Mouse (Mus musculus) megakaryocyte progenitor cell, adult 5-6 weeks (primary cell): ENCODE results near the gene Clic1. TPM values are rescaled to one million over a fixed set of nuclear protein-coding genes. Genes with fewer than 3 reads are reported as not detected.
"Not testable (repeated sequence)": the region's sequence is repeated elsewhere in the genome, so short reads cannot be mapped to it uniquely, and the experiment has no call there.

Experiments
- ATAC-seq: replicated peaks from 2 replicates; pipeline ENCODE4 v1.8.0; 2016; ENCODE audit warnings: mild to moderate bottlenecking, moderate TSS enrichment, inconsistent platforms; ENCODE audit not compliant: poor library complexity
- total RNA-seq, 2 experiments: library from RNA; stranded (forward) in 1 of 2; stranded (reverse) in 1 of 2; fragments of 157-497, 149-512 nt in 1 of 2; fragments of 200-1000 nt in 1 of 2; gene quantifications; 2 replicates each; pipeline versions ENCODE4 v1.2.3 to v1.2.4; 2015 to 2017

The Clic1 gene
- total RNA-seq, 2 experiments from 2014 or later: 209 to 254 TPM

DNA sequence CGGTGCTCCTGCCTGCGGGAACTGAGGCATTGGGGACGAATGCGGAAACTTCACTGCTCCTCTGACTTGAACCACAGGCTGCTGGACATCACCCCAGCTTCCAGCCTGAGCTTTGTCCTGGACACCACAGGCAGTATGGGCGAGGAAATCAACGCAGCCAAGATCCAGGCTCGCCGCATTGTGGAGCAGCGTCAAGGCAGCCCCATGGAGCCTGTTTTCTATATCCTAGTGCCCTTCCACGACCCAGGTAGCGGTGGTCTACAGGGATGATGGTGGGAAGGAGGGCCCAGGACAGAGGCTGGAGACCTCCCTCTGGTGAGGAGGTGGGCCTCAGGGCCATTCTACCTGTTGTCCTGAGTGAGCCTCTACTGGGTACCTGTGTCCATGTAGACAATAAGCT, 29.9 kb upstream of the Clic1 start:
- ATAC-seq: no peak

DNA sequence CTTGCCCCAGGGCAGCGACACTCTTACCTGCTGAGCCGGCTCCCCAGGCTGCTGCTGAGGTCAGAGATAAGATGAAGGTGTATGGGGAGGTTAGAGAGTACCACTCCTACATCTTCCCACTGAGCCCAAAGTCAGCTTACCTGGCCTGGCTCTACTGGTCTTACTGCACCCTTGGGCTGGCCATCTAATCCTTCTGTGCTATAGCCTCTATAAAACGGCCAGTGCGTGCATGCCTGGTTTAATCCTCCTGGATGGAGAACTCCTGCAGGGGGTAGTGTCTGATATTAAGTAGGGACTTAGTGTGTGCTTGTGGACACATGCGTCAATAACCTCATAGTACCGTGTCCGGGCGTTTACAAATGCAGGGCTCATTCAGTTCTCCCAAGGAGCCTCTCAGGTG, 29.2 kb upstream of the Clic1 start:
- ATAC-seq: no peak

DNA sequence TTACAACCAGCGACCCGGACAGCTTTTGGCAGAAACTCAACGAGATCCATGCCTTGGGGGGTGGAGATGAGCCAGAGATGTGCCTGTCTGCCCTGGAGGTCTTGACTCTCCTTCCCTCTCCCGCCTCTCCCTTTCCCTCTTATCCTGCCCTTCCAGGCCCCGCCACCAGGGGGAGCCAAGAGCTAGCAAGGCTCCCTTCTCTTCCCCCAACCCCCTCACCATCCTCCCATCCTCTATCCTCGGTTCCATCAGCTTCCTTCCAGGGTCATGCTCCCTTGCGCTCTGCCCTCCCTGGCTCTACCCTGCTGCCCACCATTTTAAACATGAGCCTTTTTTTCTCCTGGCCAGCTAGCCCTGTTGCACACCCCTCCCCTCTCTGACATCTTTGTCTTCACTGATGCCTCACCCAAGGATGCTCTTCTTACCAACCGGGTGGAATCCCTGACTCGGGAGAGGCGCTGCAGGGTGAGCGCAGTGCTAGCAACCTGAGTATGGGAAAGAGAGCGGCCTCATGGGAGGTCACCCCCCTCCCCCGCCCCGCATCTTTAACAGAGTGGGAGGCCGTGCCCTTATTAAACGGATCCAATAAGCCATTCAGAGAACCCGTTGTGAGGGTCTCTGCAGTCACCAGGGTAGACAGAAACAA, 28.5 kb upstream of the Clic1 start:
- ATAC-seq: peak; percentile 64

DNA sequence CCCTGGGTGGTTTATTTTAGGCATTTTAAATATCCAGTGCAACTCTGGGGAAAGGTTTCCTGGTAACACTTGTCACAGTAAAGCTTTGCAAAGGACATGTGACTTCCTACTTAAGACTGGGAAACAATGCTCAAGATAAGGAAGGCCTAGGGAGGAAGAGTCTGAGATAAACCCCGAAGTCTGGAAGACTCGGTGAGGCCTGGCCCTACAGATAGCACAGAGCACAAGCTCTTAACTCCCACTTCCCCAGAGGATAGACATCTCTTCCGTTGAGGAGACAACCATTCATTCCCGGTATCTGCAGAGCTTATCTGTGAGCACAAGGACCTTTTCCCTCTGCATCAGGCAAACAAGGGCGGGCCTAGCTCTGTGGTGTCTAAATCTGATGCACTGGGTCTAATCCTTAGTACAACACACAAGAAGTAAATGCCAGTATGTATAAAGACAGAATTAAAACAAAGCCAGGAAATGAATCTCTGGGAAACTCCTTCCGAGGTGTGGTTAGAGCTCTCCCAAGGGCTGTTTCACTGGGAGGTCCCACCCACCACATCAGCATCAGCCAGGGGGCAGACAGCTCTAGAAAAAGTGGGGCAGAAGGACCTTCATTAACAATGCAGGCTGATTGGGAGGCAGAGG, 27.8 kb upstream of the Clic1 start:
- ATAC-seq: peak; percentile 74

DNA sequence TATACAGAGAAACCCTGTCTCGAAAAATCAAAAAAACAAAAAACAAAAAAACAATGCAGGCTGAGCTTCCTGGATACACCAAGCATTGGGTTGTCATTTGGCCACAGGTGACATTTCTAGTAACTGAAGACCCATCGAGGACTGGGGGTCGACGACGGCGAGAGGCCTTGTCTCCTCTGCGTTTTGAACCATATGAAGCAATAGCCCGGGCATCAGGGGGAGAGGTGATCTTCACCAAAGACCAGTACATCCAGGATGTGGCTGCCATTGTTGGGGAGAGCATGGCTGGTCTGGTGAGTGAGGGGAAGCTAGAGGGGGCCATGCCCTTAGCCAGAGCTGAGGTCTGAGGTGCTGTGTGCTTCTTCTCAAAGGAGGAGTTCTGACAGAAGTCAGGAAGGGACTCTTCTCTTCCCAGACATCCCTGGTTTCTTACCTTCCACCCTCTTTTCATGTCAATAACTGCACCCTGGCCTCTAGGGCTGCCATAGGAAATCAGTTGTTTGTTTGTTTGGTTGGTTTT, 27.2 kb upstream of the Clic1 start:
- ATAC-seq: no peak

DNA sequence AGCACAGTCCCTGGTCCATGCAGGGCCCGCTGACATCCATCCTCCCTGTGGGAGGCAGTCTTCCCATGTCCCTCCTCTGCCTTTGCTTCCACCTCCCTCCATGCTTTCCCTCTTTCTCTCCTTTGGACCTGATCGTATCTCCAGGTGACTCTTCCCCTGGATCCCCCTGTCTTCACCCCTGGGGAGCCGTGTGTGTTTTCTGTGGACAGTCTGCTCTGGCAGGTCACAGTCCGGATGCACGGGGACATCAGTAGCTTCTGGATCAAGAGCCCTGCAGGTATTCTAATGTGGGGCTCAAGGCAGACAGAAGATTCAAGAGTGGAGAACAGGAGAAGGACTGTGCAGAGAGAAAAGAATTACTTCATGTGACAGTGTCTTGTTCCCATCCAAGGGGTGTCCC, 26.5 kb upstream of the Clic1 start:
- ATAC-seq: no peak

DNA sequence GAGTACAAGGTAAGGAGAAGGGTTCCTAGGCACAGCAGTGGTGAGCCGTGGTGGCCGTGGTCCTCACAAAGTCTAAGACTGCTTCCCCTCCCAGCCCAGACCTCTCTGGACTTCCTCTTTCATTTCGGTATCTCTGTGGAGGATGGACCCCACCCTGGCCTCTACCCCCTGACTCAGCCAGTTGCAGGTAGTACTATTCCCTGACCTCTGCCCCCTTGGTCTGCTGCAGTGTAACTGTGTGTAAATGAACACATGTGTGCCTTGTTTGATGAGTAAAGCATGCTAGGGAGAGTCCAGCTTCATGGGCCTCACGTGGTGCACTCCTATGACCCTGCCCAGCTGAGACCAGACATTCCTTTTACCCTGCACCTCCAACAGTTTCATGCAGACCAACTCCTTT, 26.0 kb upstream of the Clic1 start:
- no peak; the same call in 1 of the 2 replicates for ATAC-seq

DNA sequence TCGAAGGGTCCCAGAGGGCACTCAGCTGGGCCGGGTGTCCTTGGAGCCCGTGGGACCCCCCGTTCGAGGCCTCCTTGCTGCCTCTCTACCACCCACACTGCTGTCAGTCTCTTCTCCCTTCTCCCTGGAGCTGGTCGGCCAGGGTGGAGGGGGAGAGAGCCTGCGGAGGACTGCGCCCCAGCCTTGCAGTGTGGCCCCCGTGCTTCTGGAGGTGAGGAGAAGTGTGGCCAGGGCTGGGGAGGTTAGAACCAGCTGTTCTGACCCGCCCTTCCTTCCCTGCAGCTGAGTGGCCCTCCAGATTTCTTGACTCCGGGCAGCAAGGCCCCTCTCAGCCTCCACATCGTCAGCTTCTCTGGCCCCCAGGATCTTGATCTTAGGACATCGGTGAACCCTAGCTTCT, 25.5 kb upstream of the Clic1 start:
- no peak for ATAC-seq

DNA sequence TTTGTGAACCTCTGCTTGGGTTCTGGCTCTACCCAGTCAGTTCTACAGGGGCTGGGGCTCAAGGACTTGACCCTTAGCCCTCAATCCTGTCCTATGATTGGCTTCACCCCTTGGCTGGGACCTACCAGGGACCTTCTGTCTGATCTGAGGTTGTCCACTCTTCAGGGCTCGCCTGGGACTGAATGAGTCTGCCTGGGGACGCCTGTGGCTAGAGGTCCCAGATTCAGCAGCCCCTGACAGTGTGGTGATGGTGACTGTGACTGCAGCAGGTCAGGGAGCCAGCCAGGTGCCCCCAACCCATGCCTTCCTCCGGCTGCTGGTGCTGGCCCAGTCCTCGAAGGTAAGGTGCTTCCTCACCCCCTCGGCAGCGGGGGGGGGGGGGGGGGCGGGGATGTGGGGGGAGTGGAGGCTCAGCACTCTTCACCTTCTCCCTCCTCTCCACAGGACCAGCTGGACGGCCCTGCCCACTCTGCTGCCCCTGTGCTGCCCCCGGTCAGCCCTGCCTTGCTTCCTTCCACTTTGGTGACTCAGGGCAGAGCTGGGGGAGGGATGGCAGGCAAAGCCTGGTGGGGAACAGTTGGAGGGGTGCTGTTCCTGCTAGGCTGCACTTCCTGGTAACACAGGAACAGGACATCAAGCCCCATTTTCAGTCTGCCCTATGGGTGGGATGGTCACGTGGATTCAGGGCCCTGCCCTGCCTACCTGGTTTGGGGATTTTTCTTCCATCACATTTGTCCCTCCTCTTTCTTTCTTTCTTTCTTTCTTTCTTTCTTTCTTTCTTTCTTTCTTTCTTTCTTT, 24.9 kb upstream of the Clic1 start:
- ATAC-seq: no peak

DNA sequence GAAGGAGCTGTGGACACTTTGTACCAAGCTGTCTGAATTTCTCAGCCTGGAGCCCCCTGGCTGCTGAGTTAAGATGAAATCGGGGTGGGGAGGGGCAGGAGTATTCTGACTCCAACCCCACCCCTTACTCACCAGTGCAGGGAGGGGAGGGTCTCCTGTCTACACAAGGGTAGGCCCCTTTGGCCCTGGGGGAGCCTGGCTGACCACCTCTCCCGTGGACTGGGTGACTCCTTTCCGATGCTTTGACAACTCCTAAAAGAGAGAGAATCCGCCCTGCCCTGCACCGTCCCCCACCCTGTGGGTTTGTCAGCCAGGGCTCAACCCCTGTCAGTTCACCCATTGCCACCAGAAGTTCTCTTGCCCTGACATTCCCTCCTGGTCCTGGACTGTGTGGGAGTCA, 23.6 kb upstream of the Clic1 start:
- ATAC-seq: no peak

DNA sequence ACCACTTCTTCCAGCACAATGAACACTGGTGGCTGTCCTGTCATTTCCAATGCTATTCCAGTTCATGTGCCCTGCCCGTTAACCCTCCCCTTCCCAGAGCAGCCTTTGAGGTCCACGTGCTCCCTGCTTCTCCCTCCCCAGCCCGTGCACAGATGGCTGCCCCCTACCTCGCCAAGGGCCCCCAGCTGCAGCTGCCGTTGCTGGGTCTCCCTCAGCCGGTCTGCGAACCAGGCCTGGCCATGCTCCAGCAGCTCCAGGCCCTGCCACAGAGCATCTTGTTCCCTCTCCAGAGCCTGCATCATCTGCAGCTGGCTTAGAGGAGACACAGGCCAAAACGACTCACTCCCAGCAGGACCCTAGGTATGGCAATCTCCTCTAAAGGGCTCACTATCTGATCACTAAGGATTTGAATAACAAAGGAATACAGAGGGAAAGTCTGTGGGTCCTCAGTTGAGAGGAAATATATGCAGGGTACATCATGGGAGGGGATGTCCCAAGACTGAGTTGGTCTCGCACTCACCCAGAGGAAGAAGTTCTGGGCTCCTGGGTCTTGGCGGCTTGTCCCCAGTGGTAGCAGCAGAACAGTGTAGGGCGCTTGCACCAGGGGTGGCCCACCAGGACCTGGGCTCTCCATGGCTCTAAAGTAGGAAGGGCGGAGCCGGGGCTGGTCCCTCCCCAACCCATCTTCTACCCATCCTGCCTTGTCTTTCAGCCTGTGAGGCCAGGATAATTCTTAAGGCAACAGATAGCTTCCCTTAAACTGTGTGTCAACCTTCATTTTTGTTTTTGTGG, 22.3 kb upstream of the Clic1 start, which contains the start of gene Sapcd1:
Gene Sapcd1 (minus strand): TSS at position 740 of the 792 bp plus-strand sequence.
- peak; percentile 9; the same call in 1 of the 2 replicates for ATAC-seq

DNA sequence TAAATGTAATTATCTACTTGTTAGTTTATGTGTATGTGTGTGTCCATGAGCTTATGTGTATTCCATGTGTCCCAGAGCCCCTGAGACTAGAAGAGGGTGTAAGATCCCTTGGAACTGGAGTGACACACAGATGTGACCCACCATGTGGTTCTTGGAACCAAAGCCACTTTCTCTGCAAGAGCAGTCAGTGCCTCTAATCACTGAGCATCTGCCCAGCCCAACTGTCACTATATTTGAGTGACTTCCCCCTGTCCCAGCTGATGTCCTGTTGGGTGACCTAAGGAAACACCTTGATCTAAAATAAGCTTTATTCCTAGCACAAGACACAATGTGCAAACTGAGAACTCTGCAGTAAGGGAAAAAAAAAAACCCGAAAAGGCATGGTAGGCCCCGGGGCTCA, 21.5 kb upstream of the Clic1 start:
- no peak for ATAC-seq

DNA sequence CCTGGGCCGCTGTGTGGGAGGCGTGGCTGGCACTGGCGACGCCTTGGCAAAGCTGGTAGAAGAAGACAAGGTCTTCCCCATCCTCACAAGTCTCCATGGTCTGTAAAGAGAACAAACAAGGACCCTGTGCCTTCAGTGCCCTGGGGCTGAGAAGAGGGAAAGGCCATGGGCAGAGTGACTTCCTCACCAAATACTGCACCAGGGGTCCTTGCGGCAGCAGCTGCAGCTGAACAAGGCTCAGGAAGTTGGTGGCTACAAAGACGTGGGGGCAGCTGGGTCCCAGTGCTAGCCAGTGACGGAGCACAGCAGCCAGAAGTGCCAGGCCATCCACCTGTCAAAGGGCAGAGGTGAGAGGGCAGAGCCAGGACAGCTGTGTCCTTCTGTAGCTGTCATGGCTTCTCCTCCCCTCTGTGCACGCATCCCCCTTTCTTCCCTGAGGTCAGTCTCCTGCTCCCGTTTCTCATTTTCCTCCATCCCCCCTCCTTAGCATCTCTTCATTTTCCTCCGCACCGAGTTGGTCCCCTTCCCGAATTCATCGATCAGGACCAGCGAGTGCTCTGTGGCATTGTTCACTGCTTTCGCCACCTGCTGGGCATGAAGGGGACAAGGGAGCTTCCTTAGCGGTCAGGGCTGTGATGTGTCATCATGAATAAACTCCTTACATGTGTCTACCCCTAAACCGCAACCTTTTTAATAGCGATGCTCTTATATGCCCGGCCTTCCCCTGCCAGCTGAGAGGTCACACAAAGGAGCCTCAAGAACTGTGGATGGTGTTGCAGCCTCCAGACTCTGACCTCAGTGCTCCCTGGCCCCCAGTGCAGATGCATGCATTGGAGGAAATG, 19.9 kb upstream of the Clic1 start:
- peak; percentile 69 for ATAC-seq

DNA sequence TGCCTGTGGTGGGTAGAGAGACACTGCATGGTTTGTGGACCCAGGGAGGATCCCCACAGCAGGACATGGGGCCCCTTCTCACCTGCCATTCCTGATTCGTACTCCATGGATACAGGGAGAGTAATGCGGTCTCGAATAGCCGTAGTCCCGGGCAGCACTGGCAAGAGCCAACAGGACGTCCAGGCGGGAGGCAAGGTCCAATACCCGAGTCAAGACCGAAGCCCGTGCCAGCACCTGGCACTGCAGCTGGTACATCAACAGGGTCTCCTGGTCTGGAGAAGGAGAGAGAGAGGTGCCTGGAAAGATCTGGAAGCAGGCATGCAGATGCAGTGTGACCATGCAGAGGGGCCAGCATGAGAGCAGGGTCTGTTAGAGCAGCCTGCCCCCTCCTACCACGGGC, 18.5 kb upstream of the Clic1 start:
- no peak for ATAC-seq

DNA sequence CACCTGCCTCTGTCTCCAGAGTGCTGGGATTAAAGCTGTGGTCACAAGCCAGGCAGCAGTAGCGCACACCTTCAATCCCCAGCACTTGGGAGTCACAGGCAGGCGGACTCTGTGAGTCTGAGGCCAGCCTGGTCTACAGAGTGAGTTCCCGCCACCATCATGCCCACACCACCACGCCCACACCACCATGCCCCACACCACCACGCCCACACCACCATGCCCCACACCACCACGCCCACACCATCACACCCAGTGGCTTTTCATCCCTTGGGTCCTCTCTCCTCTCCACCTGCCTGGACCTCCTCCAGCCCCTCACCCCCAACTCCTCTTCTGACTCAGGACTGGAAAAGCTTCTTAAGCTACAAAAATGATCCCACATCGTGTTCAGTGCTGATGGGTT, 17.9 kb upstream of the Clic1 start:
- peak; percentile 46 for ATAC-seq

DNA sequence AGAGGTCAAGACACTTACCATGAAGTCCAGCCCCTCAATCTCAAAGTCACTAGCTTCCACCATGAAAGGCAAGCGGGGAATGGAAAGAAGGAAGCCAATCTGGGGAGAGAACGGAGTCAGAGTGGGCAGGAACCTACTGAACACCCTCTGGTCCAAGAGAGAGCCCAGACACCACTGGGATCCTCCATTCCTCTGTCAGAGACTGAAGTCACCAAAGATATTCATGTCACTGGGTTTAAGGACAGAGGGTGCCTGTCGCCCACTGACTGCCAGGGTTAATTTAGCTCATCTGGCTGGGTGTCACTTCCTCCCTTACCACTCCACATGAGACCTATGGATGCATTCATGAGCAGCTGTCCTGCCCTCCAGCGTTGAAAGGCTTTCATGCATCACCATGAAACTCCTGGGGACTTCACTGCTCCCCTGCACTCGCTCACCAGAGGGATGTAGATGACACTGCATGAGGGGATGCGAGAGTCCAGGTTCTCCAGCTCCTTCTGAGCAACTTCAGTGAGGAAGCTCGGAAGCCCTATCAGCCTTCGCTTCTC, 17.4 kb upstream of the Clic1 start:
- ATAC-seq: peak; percentile 29

DNA sequence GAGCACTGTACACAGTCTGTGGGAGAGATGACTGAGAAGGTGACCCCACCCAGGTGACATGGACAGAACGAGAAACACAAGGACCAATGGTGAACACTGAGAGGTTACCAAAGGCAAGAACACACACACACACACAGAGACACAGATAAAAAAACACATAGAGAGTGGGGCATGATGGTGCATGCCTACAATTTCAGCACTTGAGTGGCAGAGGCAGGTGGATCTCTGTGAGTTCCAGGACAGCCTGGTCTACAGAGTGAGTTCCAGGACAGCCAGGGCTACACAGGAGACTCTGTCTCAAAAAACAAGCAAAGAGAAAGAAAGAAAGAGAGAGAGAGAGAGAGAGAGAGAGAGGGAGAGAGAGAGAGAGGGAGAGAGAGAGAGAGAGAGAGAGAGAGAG, 16.1 kb upstream of the Clic1 start:
- not testable (repeated sequence) for ATAC-seq

DNA sequence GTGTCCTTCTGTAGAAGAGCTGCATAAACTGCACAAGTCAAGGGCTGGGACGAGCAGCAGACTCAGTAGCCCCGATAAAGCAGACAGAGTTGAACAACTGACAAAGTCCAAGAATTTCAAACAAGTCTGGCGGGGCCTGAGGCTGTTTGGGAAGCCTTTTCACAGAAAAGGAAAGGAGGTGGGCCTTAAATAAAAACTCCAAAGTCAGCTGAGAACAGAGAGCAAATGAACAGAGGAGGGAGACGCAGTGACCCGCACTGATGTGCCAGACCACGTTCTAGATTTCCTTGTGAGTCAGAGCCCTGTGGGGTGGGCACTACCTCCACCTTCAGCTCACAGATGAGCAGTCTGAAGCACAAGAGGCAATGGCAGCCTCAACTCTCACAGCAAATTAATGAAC, 14.9 kb upstream of the Clic1 start:
- ATAC-seq: no peak

DNA sequence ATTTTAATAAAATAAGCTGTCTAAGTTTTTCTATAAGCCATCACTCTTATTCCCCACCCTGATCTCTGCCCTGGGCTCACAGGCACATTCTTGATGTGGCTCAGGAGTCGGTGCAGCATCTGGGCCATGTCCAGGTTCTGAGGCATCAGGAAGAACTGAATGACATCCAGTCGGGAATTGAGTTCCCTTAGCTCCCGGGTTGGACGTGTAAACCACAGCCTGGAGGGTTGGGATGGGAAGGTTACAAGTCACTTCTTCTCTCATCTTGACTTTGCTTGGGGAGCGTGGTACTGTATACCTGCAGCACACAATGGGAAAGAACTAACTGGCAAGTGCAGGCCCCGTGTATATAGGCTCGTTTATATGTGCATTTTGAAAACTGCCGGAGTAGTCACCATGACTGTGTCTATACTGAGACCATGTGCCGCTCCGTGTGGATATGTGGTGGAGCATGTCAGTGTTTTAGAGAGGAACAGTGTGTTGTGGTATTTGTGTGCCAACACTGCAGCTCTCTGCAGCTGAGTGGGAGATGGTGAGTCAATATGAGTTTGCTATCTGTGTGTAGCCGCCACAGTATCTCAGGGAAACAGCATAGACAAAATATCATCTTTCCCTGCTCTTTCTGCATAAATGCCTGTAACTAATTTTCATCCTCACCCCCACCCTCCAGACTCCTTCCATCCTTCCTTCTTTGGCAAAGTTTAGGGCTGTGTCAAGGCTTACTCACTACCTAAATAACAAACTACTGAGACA, 10.5 kb upstream of the Clic1 start:
- ATAC-seq: no peak
